Mouse (Mus musculus) intestine, postnatal 0 days (tissue): ENCODE results near the gene Poln. TPM values are rescaled to one million over a fixed set of nuclear protein-coding genes. Genes with fewer than 3 reads are reported as not detected.
A peak's percentile ranks its signal among the peaks of the same experiment; 100 is the strongest.

Experiments
- ATAC-seq: fragments of 200-750 bp; cut with Nextera tagmentation; 2 replicates; pipeline ENCODE4 v1.8.0; 2017; ENCODE audit warnings: mild to moderate bottlenecking, moderate TSS enrichment, moderate library complexity
- H3K27ac ChIP-seq: fragments of 300-500 bp; sonication (generic); 2 replicates; pipeline ENCODE4 v1.5.1; 2014; ENCODE audit warnings: mild to moderate bottlenecking, low read depth, low read length, moderate library complexity
- H3K27me3 ChIP-seq: fragments of 300-500 bp; sonication (generic); replicated peaks from 2 replicates; pipeline ENCODE4 v1.6.1; 2014; ENCODE audit warnings: low read length, mixed read lengths; ENCODE audit not compliant: control insufficient read depth, insufficient read depth
- H3K36me3 ChIP-seq: fragments of 300-500 bp; sonication (generic); 2 replicates; pipeline ENCODE4 v1.6.1; 2014; ENCODE audit warnings: mild to moderate bottlenecking, moderate library complexity; ENCODE audit not compliant: control insufficient read depth, insufficient read depth
- H3K4me1 ChIP-seq: fragments of 300-500 bp; sonication (generic); replicated peaks from 2 replicates; pipeline ENCODE4 v1.6.1; 2014; ENCODE audit warnings: antibody characterized with exemption, low read length, mixed read lengths; ENCODE audit not compliant: control insufficient read depth, insufficient read depth
- H3K4me2 ChIP-seq: fragments of 300-500 bp; sonication (generic); replicated peaks from 2 replicates; pipeline ENCODE4 v1.6.1; 2014; ENCODE audit warnings: low read depth, mild to moderate bottlenecking, moderate library complexity
- H3K4me3 ChIP-seq: fragments of 300-500 bp; sonication (generic); 2 replicates; pipeline ENCODE4 v1.5.1; 2014; ENCODE audit warnings: low read depth, low read length
- H3K9ac ChIP-seq: fragments of 300-500 bp; sonication (generic); 2 replicates; pipeline ENCODE4 v1.6.1; 2014; ENCODE audit warnings: mild to moderate bottlenecking, low read depth, low read length
- H3K9me3 ChIP-seq: fragments of 300-500 bp; sonication (generic); 2 replicates; pipeline ENCODE4 v1.6.1; 2016; ENCODE audit warnings: mixed run types; ENCODE audit not compliant: control insufficient read depth
- CTCF ChIP-seq: sonication (generic); IDR thresholded peaks from 2 replicates; pipeline ENCODE4 v1.5.1; 2016; ENCODE audit warnings: low read depth, mild to moderate bottlenecking, control low read depth, antibody characterized with exemption, moderate library complexity
- WGBS: fragments of 180-500 bp; shearing (Covaris S2); extraction: QIAGEN DNeasy Blood & Tissue Kit; methylation state at CpG from one replicate; pipeline ENCODE4 v1.1.7; 2014; 5-methylcytosine and 5-hydroxymethylcytosine counted together
- polyA plus RNA-seq: library from polyadenylated mRNA; unstranded; fragments of >200 nt; fragmentation: Nextera tagmentation; extraction: Ambion mirVana; gene quantifications from 2 replicates; pipeline ENCODE4 v1.2.1, GENCODE M21; 2015

The Poln gene
- polyA plus RNA-seq, 1 experiment from 2014 or later: not detected

GRCm38 (mm10) chr5:33995843-33996693, 173.2 kb downstream of the Poln start, which contains the start of gene Nat8l:
Nat8l (plus strand) TSS chr5:33995984.
- H3K4me2 ChIP-seq: peak within 1 kb of the TSS; percentile 96
- peaks cover 56% of the 10 kb centered on the region for H3K27me3 ChIP-seq
- under 1% methylated on average over 88 of the region's 90 CpGs for WGBS
- ATAC-seq: no peak
- peak within 1 kb of the TSS; percentile 56 for H3K4me3 ChIP-seq
- no peak within 1 kb of the TSS for H3K27ac ChIP-seq
- H3K36me3 ChIP-seq: no peaks in the 10 kb centered on the region
- no peaks in the 10 kb centered on the region for H3K9me3 ChIP-seq
- no peaks in the 10 kb centered on the region for H3K4me1 ChIP-seq
- peak within 1 kb of the TSS; percentile 8; the same call in 1 of the 2 replicates for H3K9ac ChIP-seq
- no peak for TF ChIP-seq CTCF

GRCm38 (mm10) chr5:33994671-33995625, 174.3 kb downstream of the Poln start:
- H3K4me1 ChIP-seq: no peaks in the 10 kb centered on the region
- H3K27me3 ChIP-seq: peaks cover 56% of the 10 kb centered on the region
- H3K27ac ChIP-seq: no peak overlapping the region
- WGBS: 45% methylated on average over 28 of the region's 28 CpGs
- peak; percentile 71 for TF ChIP-seq CTCF
- H3K36me3 ChIP-seq: no peaks in the 10 kb centered on the region
- H3K4me2 ChIP-seq: peak overlapping the region; percentile 96; the same call in 1 of the 2 replicates
- peak overlapping the region; percentile 56 for H3K4me3 ChIP-seq
- no peaks in the 10 kb centered on the region for H3K9me3 ChIP-seq
- H3K9ac ChIP-seq: no peak overlapping the region
- no peak for ATAC-seq

- Histone ChIP-seq H3K4me1 (no peaks in the 10 kb centered on the region), H3K27ac (no peak within 1 kb of the TSS), H3K9ac (peak within 1 kb of the TSS; percentile 37), H3K4me3 (peak within 1 kb of the TSS; percentile 77), H3K36me3 (no peaks in the 10 kb centered on the region), H3K9me3 (no peaks in the 10 kb centered on the region), H3K27me3 (0 out of 2 replicates have a peak, but pooled peaks cover 10% of the 10 kb centered on the region), H3K4me2 (peak within 1 kb of the TSS; percentile 96)
- TF ChIP-seq CTCF: peak; percentile 63
- WGBS: under 1% methylated on average over 84 of the region's 88 CpGs
- ATAC-seq: peak; percentile 73
Observed at GRCm38 (mm10) chr5:33983309-33984121, 185.7 kb downstream of the Poln start, which contains the start of gene Gm1673. Gm1673 (plus strand) TSS chr5:33983433.

- Histone ChIP-seq H3K9ac (no peak overlapping the region; the same call in 1 of the 2 replicates), H3K4me1 (no peaks in the 10 kb centered on the region), H3K4me3 (peak overlapping the region; percentile 77), H3K27ac (no peak overlapping the region), H3K9me3 (no peaks in the 10 kb centered on the region), H3K4me2 (peak overlapping the region; percentile 96), H3K27me3 (0 out of 2 replicates have a peak, but pooled peaks cover 10% of the 10 kb centered on the region), H3K36me3 (no peaks in the 10 kb centered on the region)
- no peak for TF ChIP-seq CTCF
- ATAC-seq: peak; percentile 16; the same call in 1 of the 2 replicates
- WGBS: 7% methylated on average over 23 of the region's 26 CpGs
Observed at GRCm38 (mm10) chr5:33982731-33983259, 186.5 kb downstream of the Poln start.

- TF ChIP-seq CTCF: no peak
- Histone ChIP-seq H3K9me3 (no peaks in the 10 kb centered on the region), H3K9ac (no peak overlapping the region), H3K27ac (no peak overlapping the region), H3K27me3 (no peaks in the 10 kb centered on the region), H3K4me2 (no peak overlapping the region), H3K4me1 (no peaks in the 10 kb centered on the region), H3K36me3 (no peaks in the 10 kb centered on the region), H3K4me3 (no peak overlapping the region)
- no peak for ATAC-seq
- WGBS: 35% methylated on average over 3 of the region's 3 CpGs
Observed at GRCm38 (mm10) chr5:33976267-33976666, 193.0 kb downstream of the Poln start.
